Mouse (Mus musculus): ENCODE data around the gene Milr1.
"Not testable (repeated sequence)": the region's sequence is repeated elsewhere in the genome, so short reads cannot be mapped to it uniquely, and the experiment has no call there.

The Milr1 gene

GRCm38 (mm10) chr11:106741826-106742225 lies 9.2 kb upstream of the Milr1 start:
- no peak overlapping the region for H3K4me3 ChIP-seq (replicated peaks; ENCODE audit: low read length)
- H3K36me3 ChIP-seq (ENCODE audit: insufficient read depth, low read length), result no peaks in the 10 kb centered on the region
- no peaks in the 10 kb centered on the region for H3K27me3 ChIP-seq (ENCODE audit: insufficient read depth, low read length)
- H3K9me3 ChIP-seq (ENCODE audit: low read length), result no peaks in the 10 kb centered on the region
- no peak for TF ChIP-seq NANOG (IDR thresholded peaks at IDR 0.05; ENCODE audit: borderline replicate concordance, low read length)
- TF ChIP-seq CTCF (conservative IDR thresholded peaks at IDR 0.05; ENCODE audit: low read length), result no peak
- TF ChIP-seq POU5F1 (IDR thresholded peaks at IDR 0.05; ENCODE audit: borderline replicate concordance, low read length), result no peak
- H3K4me1 ChIP-seq (replicated peaks; ENCODE audit: low read depth, low read length), result peaks cover 11% of the 10 kb centered on the region

GRCm38 (mm10) chr11:106742388-106742841 lies 8.6 kb upstream of the Milr1 start:
- no peak overlapping the region for H3K4me3 ChIP-seq (replicated peaks; ENCODE audit: low read length)
- H3K36me3 ChIP-seq (ENCODE audit: insufficient read depth, low read length), result no peaks in the 10 kb centered on the region
- TF ChIP-seq CTCF (conservative IDR thresholded peaks at IDR 0.05; ENCODE audit: low read length) (peak; percentile 78), NANOG (IDR thresholded peaks at IDR 0.05; ENCODE audit: borderline replicate concordance, low read length) (no peak)
- H3K27me3 ChIP-seq (ENCODE audit: insufficient read depth, low read length), result no peaks in the 10 kb centered on the region
- H3K9me3 ChIP-seq (ENCODE audit: low read length), result peaks cover 4% of the 10 kb centered on the region
- peaks cover 6% of the 10 kb centered on the region for H3K4me1 ChIP-seq (replicated peaks; ENCODE audit: low read depth, low read length)

GRCm38 (mm10) chr11:106744949-106745348 lies 6.1 kb upstream of the Milr1 start:
- H3K36me3 ChIP-seq (ENCODE audit: insufficient read depth, low read length), result no peaks in the 10 kb centered on the region
- TF ChIP-seq CTCF (conservative IDR thresholded peaks at IDR 0.05; ENCODE audit: low read length) (peak; percentile 41; the same call in 1 of the 2 replicates), POU5F1 (IDR thresholded peaks at IDR 0.05; ENCODE audit: borderline replicate concordance, low read length) (no peak)
- peaks cover 4% of the 10 kb centered on the region for H3K4me1 ChIP-seq (replicated peaks; ENCODE audit: low read depth, low read length)
- H3K27me3 ChIP-seq (ENCODE audit: insufficient read depth, low read length), result no peaks in the 10 kb centered on the region
- peaks cover 11% of the 10 kb centered on the region for H3K9me3 ChIP-seq (ENCODE audit: low read length)
- no peak overlapping the region for H3K4me3 ChIP-seq (replicated peaks; ENCODE audit: low read length)

- not testable (repeated sequence) for H3K36me3 ChIP-seq (ENCODE audit: insufficient read depth, low read length); H3K27me3 ChIP-seq (ENCODE audit: insufficient read depth, low read length); H3K4me1 ChIP-seq (replicated peaks; ENCODE audit: low read depth, low read length); H3K4me3 ChIP-seq (replicated peaks; ENCODE audit: low read length)
- peaks cover 11% of the 10 kb centered on the region for H3K9me3 ChIP-seq (ENCODE audit: low read length)
These were observed 1.4 kb upstream of the Milr1 start for GRCm38 (mm10) chr11:106749557-106750120.

GRCm38 (mm10) chr11:106750121-106750751 lies 790 bp upstream of the Milr1 start, which contains the start of gene Pecam1:
Pecam1 (minus strand) TSS chr11:106750628.
- no peak for TF ChIP-seq NANOG (IDR thresholded peaks at IDR 0.05; ENCODE audit: borderline replicate concordance, low read length)
- no peak for TF ChIP-seq POU5F1 (IDR thresholded peaks at IDR 0.05; ENCODE audit: borderline replicate concordance, low read length)
- no peak for TF ChIP-seq CTCF (conservative IDR thresholded peaks at IDR 0.05; ENCODE audit: low read length)
- peaks cover 11% of the 10 kb centered on the region for H3K9me3 ChIP-seq (ENCODE audit: low read length)
- H3K36me3 ChIP-seq (ENCODE audit: insufficient read depth, low read length), result no peaks in the 10 kb centered on the region
- H3K4me1 ChIP-seq (replicated peaks; ENCODE audit: low read depth, low read length), result no peaks in the 10 kb centered on the region
- no peak within 1 kb of the TSS for H3K4me3 ChIP-seq (replicated peaks; ENCODE audit: low read length)
- no peaks in the 10 kb centered on the region for H3K27me3 ChIP-seq (ENCODE audit: insufficient read depth, low read length)

GRCm38 (mm10) chr11:106752103-106752502 lies 1.1 kb downstream of the Milr1 start:
- Histone ChIP-seq H3K36me3 (ENCODE audit: insufficient read depth, low read length) (no peaks in the 10 kb centered on the region), H3K4me3 (replicated peaks; ENCODE audit: low read length) (no peak overlapping the region), H3K9me3 (ENCODE audit: low read length) (peaks cover 10% of the 10 kb centered on the region), H3K27me3 (ENCODE audit: insufficient read depth, low read length) (no peaks in the 10 kb centered on the region), H3K4me1 (replicated peaks; ENCODE audit: low read depth, low read length) (peaks cover 8% of the 10 kb centered on the region)
- TF ChIP-seq NANOG (IDR thresholded peaks at IDR 0.05; ENCODE audit: borderline replicate concordance, low read length) (no peak), POU5F1 (IDR thresholded peaks at IDR 0.05; ENCODE audit: borderline replicate concordance, low read length) (no peak), CTCF (conservative IDR thresholded peaks at IDR 0.05; ENCODE audit: low read length) (no peak)

- H3K36me3 ChIP-seq (ENCODE audit: insufficient read depth, low read length), result no peaks in the 10 kb centered on the region
- H3K27me3 ChIP-seq (ENCODE audit: insufficient read depth, low read length), result no peaks in the 10 kb centered on the region
- no peak for TF ChIP-seq NANOG (IDR thresholded peaks at IDR 0.05; ENCODE audit: borderline replicate concordance, low read length)
- TF ChIP-seq POU5F1 (IDR thresholded peaks at IDR 0.05; ENCODE audit: borderline replicate concordance, low read length), result no peak
- no peak for TF ChIP-seq CTCF (conservative IDR thresholded peaks at IDR 0.05; ENCODE audit: low read length)
- no peaks in the 10 kb centered on the region for H3K9me3 ChIP-seq (ENCODE audit: low read length)
- no peak overlapping the region for H3K4me3 ChIP-seq (replicated peaks; ENCODE audit: low read length)
- H3K4me1 ChIP-seq (replicated peaks; ENCODE audit: low read depth, low read length), result peaks cover 18% of the 10 kb centered on the region
These were observed 2.3 kb downstream of the Milr1 start for GRCm38 (mm10) chr11:106753314-106753713.

- H3K4me1 ChIP-seq (replicated peaks; ENCODE audit: low read depth, low read length), result peaks cover 23% of the 10 kb centered on the region
- no peaks in the 10 kb centered on the region for H3K36me3 ChIP-seq (ENCODE audit: insufficient read depth, low read length)
- H3K9me3 ChIP-seq (ENCODE audit: low read length), result no peaks in the 10 kb centered on the region
- H3K27me3 ChIP-seq (ENCODE audit: insufficient read depth, low read length), result no peaks in the 10 kb centered on the region
- no peak overlapping the region for H3K4me3 ChIP-seq (replicated peaks; ENCODE audit: low read length)
- TF ChIP-seq CTCF (conservative IDR thresholded peaks at IDR 0.05; ENCODE audit: low read length), result no peak
- TF ChIP-seq POU5F1 (IDR thresholded peaks at IDR 0.05; ENCODE audit: borderline replicate concordance, low read length), result no peak
- TF ChIP-seq NANOG (IDR thresholded peaks at IDR 0.05; ENCODE audit: borderline replicate concordance, low read length), result no peak
These were observed 4.6 kb downstream of the Milr1 start for GRCm38 (mm10) chr11:106755583-106755982.

GRCm38 (mm10) chr11:106759028-106759427 lies 8.0 kb downstream of the Milr1 start:
- TF ChIP-seq POU5F1 (IDR thresholded peaks at IDR 0.05; ENCODE audit: borderline replicate concordance, low read length) (no peak), CTCF (conservative IDR thresholded peaks at IDR 0.05; ENCODE audit: low read length) (no peak), NANOG (IDR thresholded peaks at IDR 0.05; ENCODE audit: borderline replicate concordance, low read length) (no peak)

More at GRCm38 (mm10) chr11:106759028-106759427, 8.0 kb downstream of the Milr1 start:
- no peak overlapping the region for H3K4me3 ChIP-seq (replicated peaks; ENCODE audit: low read length)
- no peaks in the 10 kb centered on the region for H3K27me3 ChIP-seq (ENCODE audit: insufficient read depth, low read length)
- peaks cover 50% of the 10 kb centered on the region for H3K4me1 ChIP-seq (replicated peaks; ENCODE audit: low read depth, low read length)
- no peaks in the 10 kb centered on the region for H3K9me3 ChIP-seq (ENCODE audit: low read length)
- H3K36me3 ChIP-seq (ENCODE audit: insufficient read depth, low read length), result no peaks in the 10 kb centered on the region
